Mouse (Mus musculus): ENCODE measurements around the gene Sertad4. TPM values are rescaled to one million over a fixed set of nuclear protein-coding genes. Genes with fewer than 3 reads are reported as not detected.

Gene Sertad4
- polyA plus RNA-seq, 1 experiment from 2014 or later = 8.5 TPM

Other genes with a start within 250 kb of the Sertad4 start
- 3.4 and 3.5 TPM in 2 replicates for gene Hhat, start 84.5 kb downstream of the Sertad4 start, polyA plus RNA-seq (2015; fragmentation: Nextera tagmentation; extraction: Ambion mirVana)
- 4.5 and 5.7 TPM in 2 replicates for gene Syt14, start 180.0 kb upstream of the Sertad4 start, polyA plus RNA-seq (2015; fragmentation: Nextera tagmentation; extraction: Ambion mirVana)